Mouse (Mus musculus) small intestine, adult 2 months (tissue): ENCODE results near the gene Heatr5b.

ENCODE experiments used
- CTCF ChIP-seq: fragments of 200-500 bp; IDR thresholded peaks from 2 replicates; pipeline ENCODE4 v1.5.1; 2012; ENCODE audit warnings: low read depth, mild to moderate bottlenecking, control low read depth, inconsistent platforms, low read length, moderate library complexity, mixed read lengths; ENCODE audit not compliant: insufficient replicate concordance, insufficient read length; ENCODE audit errors: extremely low read depth
- POLR2A ChIP-seq: fragments of 200-500 bp; IDR thresholded peaks from 2 replicates; pipeline ENCODE4 v1.6.1; 2012; ENCODE audit warnings: low read depth, mild to moderate bottlenecking, control low read depth, inconsistent platforms, low read length, moderate library complexity

GRCm38 (mm10) chr17:78719086-78719485 is 116.1 kb downstream of the Heatr5b start:
- TF ChIP-seq POLR2A = no peak
- TF ChIP-seq CTCF = no peak
